Mouse (Mus musculus) liver, embryonic 16.5 days (tissue): ENCODE results near the gene Ino80e. TPM values are rescaled to one million over a fixed set of nuclear protein-coding genes. Genes with fewer than 3 reads are reported as not detected.
A peak's percentile ranks its signal among the peaks of the same experiment; 100 is the strongest.

ENCODE experiments used
- ATAC-seq: fragments of 200-750 bp; cut with Nextera tagmentation; 2 replicates; pipeline ENCODE4 v1.8.0; 2017; ENCODE audit warnings: low read depth, mild to moderate bottlenecking, moderate number of reproducible peaks, moderate library complexity
- H3K27ac ChIP-seq: fragments of 300-500 bp; sonication (generic); 2 replicates; pipeline ENCODE4 v1.5.1; 2014; ENCODE audit warnings: mild to moderate bottlenecking, low read length
- H3K27me3 ChIP-seq: fragments of 300-500 bp; sonication (generic); 2 replicates; pipeline ENCODE4 v1.6.1; 2014; ENCODE audit warnings: low read depth, low read length, mixed read lengths; ENCODE audit not compliant: control insufficient read depth, insufficient read depth
- H3K36me3 ChIP-seq: fragments of 300-500 bp; sonication (generic); 2 replicates; pipeline ENCODE4 v1.6.1; 2014; ENCODE audit warnings: mild to moderate bottlenecking; ENCODE audit not compliant: control insufficient read depth, insufficient read depth
- H3K4me1 ChIP-seq: fragments of 300-500 bp; sonication (generic); 2 replicates; pipeline ENCODE4 v1.6.1; 2014; ENCODE audit warnings: low read depth, low read length, mixed read lengths; ENCODE audit not compliant: control insufficient read depth
- H3K4me2 ChIP-seq: fragments of 300-500 bp; sonication (generic); 2 replicates; pipeline ENCODE4 v1.6.1; 2014; ENCODE audit warnings: low read depth, low read length, mixed read lengths
- H3K4me3 ChIP-seq: fragments of 300-500 bp; sonication (generic); 2 replicates; pipeline ENCODE4 v1.5.1; 2014; ENCODE audit warnings: low read depth, mild to moderate bottlenecking, low read length
- H3K9ac ChIP-seq: fragments of 300-500 bp; sonication (generic); 2 replicates; pipeline ENCODE4 v1.6.1; 2014; ENCODE audit warnings: low read depth, low read length
- H3K9me3 ChIP-seq: fragments of 300-500 bp; sonication (generic); replicated peaks from 2 replicates; pipeline ENCODE4 v1.6.1; 2016; ENCODE audit warnings: low read length; ENCODE audit not compliant: control insufficient read depth
- WGBS: fragments of 180-500 bp; shearing (Covaris S2); extraction: QIAGEN DNeasy Blood & Tissue Kit; methylation state at CpG from one replicate; pipeline ENCODE4 v1.1.7; 2014; ENCODE audit not compliant: insufficient replicate concordance; 5-methylcytosine and 5-hydroxymethylcytosine counted together
- polyA plus RNA-seq: library from polyadenylated mRNA; unstranded; fragments of >200 nt; fragmentation: Nextera tagmentation; extraction: Ambion mirVana; gene quantifications from 2 replicates; pipeline ENCODE4 v1.2.1, GENCODE M21; 2015

Gene Ino80e
- polyA plus RNA-seq, 1 experiment from 2014 or later = 25.7 TPM

- no peaks in the 10 kb centered on the region for H3K9me3 ChIP-seq
- peak overlapping the region; percentile 94 for H3K4me2 ChIP-seq
- peak overlapping the region; percentile 74 for H3K9ac ChIP-seq
- peak; percentile 94 for ATAC-seq
- peaks cover 24% of the 10 kb centered on the region for H3K4me1 ChIP-seq
- peak overlapping the region; percentile 69 for H3K4me3 ChIP-seq
- under 1% methylated on average over 43 of the region's 43 CpGs for WGBS
- H3K36me3 ChIP-seq = no peaks in the 10 kb centered on the region
- H3K27ac ChIP-seq = peak overlapping the region; percentile 55; the same call in 1 of the 2 replicates
- no peaks in the 10 kb centered on the region for H3K27me3 ChIP-seq
Observed at GRCm38 (mm10) chr7:126808703-126809455, 53.3 kb downstream of the Ino80e start.

- no peak overlapping the region for H3K4me2 ChIP-seq
- no peaks in the 10 kb centered on the region for H3K36me3 ChIP-seq
- no peaks in the 10 kb centered on the region for H3K27me3 ChIP-seq
- WGBS = 72% methylated on average over 4 of the region's 4 CpGs
- no peak overlapping the region for H3K9ac ChIP-seq
- H3K4me1 ChIP-seq = peaks cover 24% of the 10 kb centered on the region
- H3K9me3 ChIP-seq = no peaks in the 10 kb centered on the region
- H3K4me3 ChIP-seq = no peak overlapping the region
- no peak overlapping the region for H3K27ac ChIP-seq
- ATAC-seq = no peak
Observed at GRCm38 (mm10) chr7:126807405-126807804, 54.8 kb downstream of the Ino80e start.

- no peaks in the 10 kb centered on the region for H3K36me3 ChIP-seq
- no peak overlapping the region for H3K4me3 ChIP-seq
- H3K27me3 ChIP-seq = no peaks in the 10 kb centered on the region
- peak; percentile 49 for ATAC-seq
- H3K27ac ChIP-seq = no peak overlapping the region
- H3K4me2 ChIP-seq = no peak overlapping the region
- no peaks in the 10 kb centered on the region for H3K9me3 ChIP-seq
- H3K4me1 ChIP-seq = peaks cover 24% of the 10 kb centered on the region
- H3K9ac ChIP-seq = no peak overlapping the region
- WGBS = 60% methylated on average over 6 of the region's 6 CpGs
Observed at GRCm38 (mm10) chr7:126806956-126807355, 55.2 kb downstream of the Ino80e start.

- Histone ChIP-seq H3K27me3 (no peaks in the 10 kb centered on the region), H3K27ac (no peak overlapping the region), H3K9ac (no peak overlapping the region), H3K9me3 (no peaks in the 10 kb centered on the region), H3K4me3 (no peak overlapping the region), H3K4me2 (no peak overlapping the region), H3K4me1 (peaks cover 25% of the 10 kb centered on the region), H3K36me3 (no peaks in the 10 kb centered on the region)
- no peak for ATAC-seq
Observed at GRCm38 (mm10) chr7:126803751-126804150, 58.4 kb downstream of the Ino80e start.

- H3K4me1 ChIP-seq = peaks cover 25% of the 10 kb centered on the region
- no peak overlapping the region for H3K4me2 ChIP-seq
- no peaks in the 10 kb centered on the region for H3K27me3 ChIP-seq
- no peak overlapping the region for H3K9ac ChIP-seq
- H3K36me3 ChIP-seq = no peaks in the 10 kb centered on the region
- H3K9me3 ChIP-seq = no peaks in the 10 kb centered on the region
- 42% methylated on average over 6 of the region's 6 CpGs for WGBS
- ATAC-seq = no peak
- no peak overlapping the region for H3K27ac ChIP-seq
- H3K4me3 ChIP-seq = no peak overlapping the region
Observed at GRCm38 (mm10) chr7:126803181-126803580, 59.0 kb downstream of the Ino80e start.

- Histone ChIP-seq H3K4me3 (no peak overlapping the region), H3K4me1 (peaks cover 28% of the 10 kb centered on the region), H3K36me3 (no peaks in the 10 kb centered on the region), H3K9ac (no peak overlapping the region; the same call in 1 of the 2 replicates), H3K27me3 (no peaks in the 10 kb centered on the region), H3K27ac (no peak overlapping the region), H3K4me2 (no peak overlapping the region), H3K9me3 (no peaks in the 10 kb centered on the region)
- ATAC-seq = no peak
- 63% methylated on average over 11 of the region's 11 CpGs for WGBS
Observed at GRCm38 (mm10) chr7:126802134-126802889, 59.9 kb downstream of the Ino80e start.

- Histone ChIP-seq H3K36me3 (peaks cover 2% of the 10 kb centered on the region; the same call in 1 of the 2 replicates), H3K9ac (no peak overlapping the region), H3K27me3 (no peaks in the 10 kb centered on the region), H3K4me1 (peaks cover 38% of the 10 kb centered on the region), H3K9me3 (no peaks in the 10 kb centered on the region), H3K27ac (no peak overlapping the region), H3K4me3 (no peak overlapping the region), H3K4me2 (no peak overlapping the region)
- ATAC-seq = no peak
- 88% methylated on average over 16 of the region's 16 CpGs for WGBS
Observed at GRCm38 (mm10) chr7:126801057-126801422, 61.1 kb downstream of the Ino80e start.
